Mouse (Mus musculus) left cerebral cortex, adult 11 months (tissue): ENCODE results near the gene Tgm5.
"Not testable (repeated sequence)": the region's sequence is repeated elsewhere in the genome, so short reads cannot be mapped to it uniquely, and the experiment has no call there.

Source experiments
- DNase-seq: peaks from one replicate; pipeline ENCODE4 v3.0.0; 2022; ENCODE audit warnings: low spot score

Tgm5 gene

DNA sequence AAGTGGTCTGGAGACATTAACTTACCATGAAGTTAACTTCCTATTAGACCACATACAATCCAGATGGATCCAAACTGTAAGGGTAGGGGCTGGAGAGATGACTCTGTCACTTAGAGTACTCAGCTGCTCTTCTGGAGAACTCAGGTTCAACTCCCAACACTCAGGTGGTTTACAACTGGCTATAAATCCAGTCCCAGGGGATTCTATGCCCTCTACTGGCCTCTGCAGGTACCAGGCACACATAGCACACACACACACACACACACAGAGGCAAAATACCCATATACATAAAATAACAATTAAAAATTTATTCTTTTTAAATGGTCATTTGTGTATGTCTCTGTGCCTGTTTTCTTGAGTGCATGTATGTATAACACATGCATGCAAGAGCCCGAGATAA lies 46.3 kb downstream of the Tgm5 start:
- no peak for DNase-seq

DNA sequence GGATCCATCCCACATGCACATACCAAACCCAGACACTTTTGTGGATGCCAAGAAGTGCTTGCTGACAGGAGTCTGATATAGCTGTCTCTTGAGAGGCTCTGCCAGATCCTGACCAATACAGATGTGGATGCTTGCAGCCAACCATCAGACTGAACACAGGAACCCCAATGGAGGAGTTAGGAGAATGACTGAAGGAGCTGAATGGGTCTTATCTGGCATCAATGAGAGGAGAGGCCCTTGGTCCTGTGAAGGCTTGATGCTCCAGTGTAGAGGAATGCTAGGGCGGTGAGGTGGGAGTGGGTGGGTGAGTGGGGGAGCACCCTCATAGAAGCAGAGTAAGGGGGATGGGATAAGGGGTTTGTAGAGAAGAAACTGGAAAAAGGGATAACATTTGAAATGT lies 46.8 kb downstream of the Tgm5 start:
- DNase-seq = not testable (repeated sequence)

DNA sequence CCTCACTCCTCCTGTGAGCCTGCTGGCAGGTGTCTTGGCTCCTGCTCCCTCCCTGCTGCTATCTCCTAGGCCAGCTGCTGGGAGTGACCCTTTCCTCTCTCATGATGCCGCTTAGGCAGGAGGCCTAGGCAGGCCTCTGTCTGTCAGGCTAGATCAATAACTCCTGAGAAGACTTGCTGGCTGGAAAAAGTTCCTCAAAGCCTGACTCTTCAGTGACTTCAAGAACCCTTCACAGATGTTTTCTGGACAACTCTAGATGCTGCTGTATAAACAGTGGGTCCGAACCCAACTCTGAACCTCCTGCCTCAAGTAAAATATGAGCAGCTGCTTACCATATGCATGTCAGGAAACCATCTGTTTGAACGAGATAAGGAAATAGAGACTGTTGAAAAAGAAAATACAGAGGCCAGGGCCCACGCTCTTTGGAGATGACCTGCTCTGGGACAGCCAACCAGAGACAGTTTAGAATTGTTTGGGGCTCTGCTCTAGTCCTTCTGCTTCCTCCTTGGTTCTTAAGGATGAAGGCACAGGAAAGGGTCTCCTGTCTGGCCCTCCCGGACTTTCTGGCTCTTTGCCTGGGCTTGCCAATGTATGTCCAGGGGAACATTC lies 48.8 kb downstream of the Tgm5 start, which contains the start of gene Epb42:
Gene Epb42 (minus strand): TSS at position 340 of the 609 bp plus-strand sequence.
- no peak for DNase-seq

DNA sequence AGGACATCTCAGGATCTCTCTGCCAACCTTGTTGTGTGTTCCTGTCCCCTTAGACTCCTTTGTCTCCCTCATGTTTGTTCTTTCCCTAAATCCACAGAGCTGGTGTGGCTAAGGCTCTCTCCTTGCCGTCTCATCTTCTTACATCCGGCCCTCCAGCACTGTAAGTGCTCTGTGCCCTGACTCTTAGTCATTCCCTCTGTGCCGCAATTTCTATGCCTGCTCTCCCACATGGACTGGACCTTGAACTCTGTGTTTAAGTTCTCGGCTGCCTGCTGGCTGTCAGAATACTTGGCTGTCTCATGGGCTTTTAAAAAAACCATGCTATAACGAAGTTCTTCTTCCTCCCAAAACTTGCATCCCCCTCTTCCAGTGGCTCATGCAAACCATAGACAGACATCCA lies 62.7 kb downstream of the Tgm5 start:
- no peak for DNase-seq

DNA sequence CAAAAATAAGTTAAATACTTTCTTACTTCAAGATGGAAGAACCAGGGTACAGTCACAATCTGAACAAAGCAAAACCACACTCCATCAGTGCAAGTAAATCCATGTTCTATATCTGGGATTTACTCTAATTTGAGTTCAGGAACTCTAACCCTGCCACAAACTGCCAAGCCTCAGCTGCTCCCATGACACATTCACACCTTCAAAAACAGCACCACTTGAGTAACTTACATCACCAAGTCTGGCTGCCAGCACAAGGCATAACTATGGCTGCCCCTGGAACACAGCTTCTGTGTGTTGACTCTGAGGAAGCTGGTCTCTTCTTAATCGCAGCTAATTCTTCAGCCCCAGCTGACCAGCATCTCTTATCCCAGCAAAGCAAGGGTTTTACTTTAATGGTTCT lies 68.5 kb downstream of the Tgm5 start:
- DNase-seq = no peak

DNA sequence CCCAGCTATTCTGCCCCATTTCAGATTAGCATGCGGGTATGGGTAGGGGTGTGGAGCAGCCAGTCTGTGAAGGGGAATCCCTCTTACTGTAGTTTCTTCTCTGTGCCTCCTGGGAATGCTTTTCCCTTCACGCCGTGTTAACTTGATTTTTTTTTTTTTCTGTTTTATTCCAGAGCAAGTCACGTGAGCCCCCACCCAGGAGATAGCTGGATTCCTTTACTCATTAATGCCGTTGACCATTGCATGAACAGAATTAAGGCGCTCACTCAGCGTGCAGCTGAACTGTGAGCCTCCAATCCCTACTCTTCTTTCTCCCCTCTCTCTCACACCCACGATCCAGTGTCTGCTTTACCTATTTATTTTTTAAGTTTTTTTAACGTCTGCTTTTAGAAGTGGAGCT lies 69.4 kb downstream of the Tgm5 start:
- DNase-seq = no peak

DNA sequence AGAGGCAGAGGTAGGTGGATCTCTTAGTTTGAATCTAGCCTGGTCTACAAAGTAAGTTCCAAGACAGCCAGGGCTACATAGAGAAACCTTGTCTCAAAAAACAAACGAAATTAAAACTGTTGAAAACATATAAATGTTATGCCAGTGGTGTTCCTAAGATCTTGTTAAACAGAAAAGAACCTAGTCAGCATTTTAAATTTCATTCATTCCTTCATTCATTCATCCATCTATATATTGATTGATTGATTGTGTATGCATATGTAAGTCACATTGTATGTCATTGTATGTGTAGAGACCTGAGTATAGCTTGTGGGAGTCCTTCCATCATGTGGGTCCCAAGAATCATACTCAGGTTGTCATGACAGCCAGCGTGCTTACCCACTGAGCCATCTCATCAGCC lies 70.1 kb downstream of the Tgm5 start:
- DNase-seq = no peak

DNA sequence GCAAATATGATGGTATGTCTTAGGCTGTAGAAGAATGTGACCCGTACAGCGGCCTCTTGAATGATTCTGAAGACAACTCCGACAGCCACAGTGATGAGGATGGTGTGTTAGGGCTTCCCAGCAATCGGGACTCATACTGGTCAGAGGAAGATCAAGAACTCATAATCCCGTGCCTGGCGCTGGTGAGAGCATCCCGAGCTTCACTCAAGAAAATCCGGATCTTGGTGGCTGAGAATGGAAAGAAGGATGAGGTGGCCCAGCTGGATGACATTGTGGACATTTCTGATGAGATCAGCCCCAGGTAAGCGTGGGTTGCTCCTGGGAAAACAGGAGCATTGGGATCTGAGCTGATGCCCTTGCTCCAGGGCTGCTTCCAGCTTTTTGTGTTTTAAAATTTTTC lies 73.0 kb downstream of the Tgm5 start:
- no peak for DNase-seq

DNA sequence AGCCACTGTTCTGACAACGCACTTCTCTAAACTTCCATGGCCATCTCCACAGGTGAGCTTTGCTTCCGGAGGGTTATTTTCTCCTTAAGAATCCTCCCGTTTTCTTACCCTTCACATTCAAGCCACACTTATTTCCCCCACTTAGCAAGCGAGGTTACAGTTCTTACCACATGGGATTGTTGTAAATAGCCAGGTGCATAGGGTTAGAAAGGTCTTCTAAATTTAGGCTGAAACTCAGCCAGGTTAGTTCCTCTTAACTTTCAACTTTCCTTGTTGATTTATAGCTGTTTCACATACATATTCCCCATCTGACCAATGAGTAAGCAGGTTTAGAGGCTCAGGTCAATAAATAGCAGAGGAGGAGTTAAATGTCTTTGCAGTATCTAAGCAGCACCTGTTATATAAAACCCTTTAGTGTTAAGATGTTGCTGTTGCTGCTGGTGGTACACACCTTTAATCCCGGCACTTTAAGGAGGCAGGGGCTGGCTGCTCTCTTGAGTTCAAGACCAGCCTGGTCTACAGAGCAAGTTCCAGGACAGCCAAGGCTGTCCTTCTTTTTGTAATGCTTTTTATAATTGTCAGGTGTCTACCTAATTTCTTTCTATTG lies 76.5 kb downstream of the Tgm5 start:
- no peak for DNase-seq

DNA sequence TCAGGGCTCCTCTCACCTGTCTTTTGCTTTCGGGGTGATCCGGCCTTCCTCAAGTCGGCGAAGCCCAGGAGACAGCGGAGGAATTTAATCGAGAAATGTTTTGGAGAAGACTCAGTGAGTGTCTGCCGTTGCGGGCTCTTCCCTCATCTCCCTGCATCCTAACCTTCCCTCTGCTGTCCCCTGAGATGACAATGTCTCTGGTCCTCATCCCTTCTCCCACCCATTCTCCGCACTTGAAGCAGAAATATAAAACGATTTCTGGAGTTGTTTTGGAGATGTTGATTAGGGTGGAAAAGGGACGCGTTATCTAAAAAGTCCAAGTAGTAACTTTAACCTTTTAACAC lies 77.0 kb downstream of the Tgm5 start:
- DNase-seq = no peak

DNA sequence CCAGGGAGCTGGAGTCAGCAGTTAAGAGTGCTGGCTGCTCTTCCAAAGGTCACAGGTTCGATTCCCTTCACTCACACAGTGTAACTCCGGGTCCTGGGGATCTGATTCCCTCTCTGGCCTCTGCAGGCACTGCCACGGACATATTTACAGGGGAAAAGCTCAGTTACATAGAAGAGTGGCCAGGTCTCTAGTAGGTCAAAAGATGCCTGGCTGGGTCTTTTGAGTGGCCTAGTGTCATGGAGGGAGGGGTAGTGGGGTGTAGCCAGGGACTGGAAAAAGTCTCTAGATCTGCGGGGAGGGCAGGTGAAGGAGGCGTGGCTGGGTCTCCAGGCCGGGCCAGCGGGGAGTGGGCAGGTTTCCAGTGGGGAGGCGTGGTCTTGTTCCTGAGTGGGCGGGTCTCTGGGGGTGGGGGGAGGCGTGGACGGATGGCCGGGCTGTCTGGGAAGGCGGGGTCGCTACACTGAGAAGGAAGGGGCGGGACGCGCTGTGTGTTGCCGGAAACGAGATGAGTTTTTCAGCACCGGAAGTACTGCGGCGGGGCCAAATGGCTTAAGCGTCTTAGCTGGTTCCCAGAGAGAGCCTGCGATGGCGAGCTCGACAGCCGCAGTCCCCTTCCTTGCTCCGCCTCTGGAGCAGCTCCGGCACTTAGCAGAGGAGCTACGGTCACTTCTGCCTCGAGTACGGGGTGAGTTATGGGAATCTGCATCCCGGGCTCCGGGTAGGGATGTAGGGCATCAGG lies 77.5 kb downstream of the Tgm5 start, which contains the start of gene Ccndbp1:
Gene Ccndbp1 (plus strand): TSS at position 479 of the 739 bp plus-strand sequence.
- peak; percentile 66 for DNase-seq

DNA sequence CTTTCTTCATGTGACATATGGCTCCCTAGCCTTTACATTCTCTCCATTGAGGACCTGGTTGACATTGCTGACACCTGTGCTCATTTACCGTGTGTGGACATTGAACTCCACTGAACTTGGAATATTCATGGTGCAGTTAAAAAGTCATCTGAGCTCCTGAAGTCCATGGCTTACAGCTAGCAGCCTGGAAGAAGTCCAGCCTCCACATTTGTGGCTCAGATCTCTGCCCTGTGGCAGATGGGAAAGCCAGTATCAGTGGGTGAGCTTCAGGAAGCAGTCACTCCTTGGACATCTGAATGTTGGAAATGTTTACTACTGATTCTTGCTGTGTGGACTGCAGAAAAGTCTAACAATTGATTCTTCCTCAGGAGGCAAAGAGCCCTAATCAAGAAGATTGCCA lies 78.7 kb downstream of the Tgm5 start:
- DNase-seq = no peak

DNA sequence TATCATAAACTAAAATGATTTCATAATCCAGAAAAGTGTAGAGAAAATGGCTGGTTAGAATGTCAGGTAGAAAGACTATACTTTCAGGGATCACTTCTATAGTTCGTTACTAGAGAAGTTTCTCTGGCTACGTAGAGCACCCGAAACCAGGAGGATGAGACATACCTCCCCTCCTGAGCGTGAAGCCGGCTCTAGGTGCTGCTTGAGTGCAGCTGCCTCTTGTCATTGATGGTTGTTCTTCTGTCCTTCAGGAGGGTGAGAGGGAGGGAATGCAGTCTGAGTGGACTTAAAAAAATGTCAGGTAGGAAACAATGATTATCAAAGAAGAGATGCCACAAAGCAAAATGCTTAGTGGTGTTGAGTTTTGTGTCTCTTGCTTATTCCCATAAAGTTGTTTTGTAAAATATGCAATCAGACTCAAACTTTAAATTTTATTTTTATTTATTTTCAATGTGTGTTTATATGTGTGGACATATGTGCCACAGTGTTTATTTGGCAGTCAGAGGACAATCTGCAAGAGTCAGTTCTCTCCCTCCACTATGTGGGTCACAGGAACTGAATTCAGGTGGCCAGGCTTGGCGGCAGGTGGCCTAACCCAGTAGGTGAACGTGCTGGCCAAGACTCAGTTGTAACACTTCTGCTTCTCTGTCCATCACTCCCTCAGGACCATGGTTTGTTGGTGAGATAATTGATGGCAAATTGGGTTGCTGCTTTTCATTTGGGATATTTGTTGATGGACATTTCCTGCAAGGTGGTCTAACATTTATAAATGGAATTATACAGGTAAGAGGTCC lies 81.4 kb downstream of the Tgm5 start:
- no peak for DNase-seq

DNA sequence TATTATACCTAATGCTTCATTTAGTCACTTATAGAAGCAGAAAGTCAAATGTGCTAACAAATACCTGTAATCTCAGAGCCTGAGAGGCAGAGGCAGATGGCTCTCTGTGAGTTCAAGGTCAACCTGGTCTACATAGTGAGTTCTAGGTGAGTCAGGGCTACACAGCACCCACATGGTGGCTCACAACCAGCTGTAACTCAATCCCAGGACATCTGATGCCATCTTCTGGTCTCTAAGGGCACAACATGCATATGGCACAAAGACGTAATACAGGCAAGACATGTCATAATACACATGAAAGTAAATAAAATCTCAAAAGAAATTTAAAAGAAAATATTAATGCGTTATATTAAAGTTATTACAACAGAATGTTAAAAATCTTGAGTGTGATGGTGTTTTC lies 82.1 kb downstream of the Tgm5 start:
- DNase-seq = no peak

DNA sequence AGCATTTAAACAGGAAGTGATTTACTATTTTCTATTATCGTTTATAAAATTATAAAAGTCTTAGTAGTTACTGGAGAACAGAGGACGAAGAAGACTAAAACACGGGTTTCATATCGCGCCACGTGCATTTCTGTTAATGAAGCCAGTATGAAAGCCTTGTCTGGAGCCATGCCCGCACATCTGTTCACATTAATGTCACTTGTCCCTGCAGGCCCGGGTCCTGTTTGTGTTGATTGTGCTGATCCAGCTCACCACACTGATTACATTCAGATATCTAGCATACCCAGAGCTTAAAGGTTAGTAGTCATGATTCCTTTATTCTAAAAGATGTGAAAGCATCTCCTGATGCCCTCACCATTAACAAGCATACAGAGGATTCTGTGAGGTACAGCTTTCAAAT lies 86.8 kb downstream of the Tgm5 start:
- no peak for DNase-seq

DNA sequence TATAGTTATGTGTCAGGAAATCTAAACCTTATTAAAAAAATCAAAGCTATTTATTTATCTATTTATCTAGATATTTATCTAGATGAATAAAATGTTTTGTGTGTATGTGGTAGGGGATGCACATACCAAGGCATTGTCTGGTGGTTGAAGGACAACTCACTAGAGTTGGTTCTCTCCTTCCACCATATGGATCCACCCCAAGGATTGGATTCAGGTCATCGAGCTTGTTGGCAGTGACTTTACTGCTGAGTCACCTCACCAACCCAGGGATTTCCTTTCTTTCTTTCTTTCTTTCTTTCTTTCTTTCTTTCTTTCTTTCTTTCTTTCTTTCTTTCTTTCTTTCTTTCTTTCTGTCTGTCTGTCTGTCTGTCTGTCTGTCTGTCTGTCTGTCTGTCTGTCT lies 89.0 kb downstream of the Tgm5 start:
- not testable (repeated sequence) for DNase-seq
